ENCODE assay signal across 8 mouse cellular contexts in the genomic region with DNA sequence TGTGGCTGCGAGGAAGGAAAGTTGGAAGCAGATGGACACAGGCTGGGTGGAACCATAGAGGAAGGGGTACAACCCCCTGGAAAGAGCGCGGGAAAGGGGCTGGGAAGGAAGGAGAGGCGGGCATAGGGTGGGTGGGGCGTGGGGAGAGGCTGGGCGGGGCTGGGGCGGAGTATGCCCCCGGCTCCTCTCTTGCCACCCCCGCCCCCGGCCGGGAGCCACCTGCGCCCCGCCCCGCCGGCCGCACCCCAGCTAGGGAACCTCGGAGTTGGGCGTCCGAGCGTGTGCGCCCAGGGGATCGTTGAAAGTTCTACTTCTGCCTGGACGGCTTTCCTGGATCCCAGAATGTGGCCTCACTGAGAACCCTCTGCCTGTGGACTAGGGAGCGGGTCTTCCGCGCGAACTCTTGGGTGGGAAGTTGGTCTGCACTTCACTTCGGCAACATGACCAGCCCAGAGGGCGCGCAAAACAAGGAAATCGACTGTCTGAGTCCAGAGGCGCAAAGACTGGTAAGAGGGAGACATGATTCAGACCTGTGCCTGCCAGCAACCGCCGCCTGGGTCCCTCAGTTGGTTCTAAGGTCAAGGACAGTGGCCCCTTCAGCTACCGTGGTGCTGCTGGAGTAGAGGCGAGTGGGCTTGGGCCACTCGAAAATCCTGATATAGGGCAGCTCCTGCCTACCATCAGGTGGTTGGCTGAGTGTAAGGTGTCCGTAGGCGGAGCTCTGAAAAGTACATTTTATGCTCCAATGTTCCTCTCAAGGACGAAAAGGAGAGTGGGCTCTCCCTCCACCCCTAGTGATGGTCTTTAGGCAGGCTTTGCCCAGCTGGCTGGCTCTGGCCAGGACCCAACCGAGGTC. TPM values are rescaled to one million over a fixed set of nuclear protein-coding genes. Genes with fewer than 3 reads are reported as not detected.
A peak's percentile ranks its signal among the peaks of the same experiment; 100 is the strongest.
DNase-seq lines count a peak whose midpoint lies in the region; ATAC-seq lines count a peak whose summit lies in the region.

No protein-coding gene starts in this region.

- H3K9ac ChIP-seq in stomach, embryonic 15.5 days, result peak overlapping the region; percentile 51

- DNase-seq in embryo, embryonic 10 days (ENCODE audit: low spot score), result peak; percentile 60
- no peak for DNase-seq in embryo, embryonic 9.5 days (ENCODE audit: extremely low spot score)
- DNase-seq in heart, postnatal 10 days, result peak; percentile 67 to 71
- peak; percentile 83 to 91 for DNase-seq in kidney, postnatal 36 days
- DNase-seq in layer of hippocampus, adult 9-10 months (ENCODE audit: low spot score), result no peak

- peak overlapping the region; percentile 90 for H3K27ac ChIP-seq in stomach, embryonic 15.5 days

- peak overlapping the region; percentile 61 for H3K4me3 ChIP-seq in stomach, embryonic 15.5 days (replicated peaks)

- peak overlapping the region; percentile 81 for H3K4me2 ChIP-seq in stomach, embryonic 15.5 days

- no peaks in the 10 kb centered on the region for H3K36me3 ChIP-seq in stomach, embryonic 15.5 days

- ATAC-seq in erythroblast, adult 5-6 weeks (replicated peaks; ENCODE audit: low FRiP score, poor library complexity, severe bottlenecking), result 0 out of 2 replicates have a peak, but pooled peaks have one; percentile 14
- peak; percentile 37 for ATAC-seq in megakaryocyte-erythroid progenitor cell, adult 5-6 weeks (replicated peaks; ENCODE audit: low FRiP score, low TSS enrichment, poor library complexity, severe bottlenecking)
- peak; percentile 78 for ATAC-seq in stomach, embryonic 15.5 days (ENCODE audit: insufficient read depth, low FRiP score, low read depth)

- no peaks in the 10 kb centered on the region for H3K27me3 ChIP-seq in stomach, embryonic 15.5 days (replicated peaks)

- H3K9me3 ChIP-seq in stomach, embryonic 15.5 days, result no peaks in the 10 kb centered on the region

- intact Hi-C loops in heart, postnatal 10 days (cut with DNase I), result loop anchor here (5.0 kb wide), 1 partner anchor 51 kb away; no protein-coding TSS in a partner anchor

- WGBS in stomach, embryonic 15.5 days, result 4% methylated on average over 23 of the region's 41 CpGs

- peaks cover 48% of the 10 kb centered on the region for H3K4me1 ChIP-seq in stomach, embryonic 15.5 days

RNA-seq across cellular contexts. Expression of gene Lrrfip1, which starts 54.9 kb away (rescaled TPM):
- 16.9 and 26.1 TPM in 2 replicates for total RNA-seq in erythroblast, adult 5-6 weeks (2015; ENCODE audit: low replicate concordance)
- total RNA-seq in erythroblast, adult 5-6 weeks (2017; ENCODE audit: low replicate concordance), result 28.5 and 33.3 TPM in 2 replicates
- total RNA-seq in heart, postnatal 10 days (2021), result 100 to 1,000 TPM; 172 to 186 TPM
- 29.4 and 35.8 TPM in 2 replicates for total RNA-seq in megakaryocyte-erythroid progenitor cell, adult 5-6 weeks (2014; fragmentation: Nextera tagmentation)
- total RNA-seq in megakaryocyte-erythroid progenitor cell, adult 5-6 weeks (2017), result 42.4 and 70.7 TPM in 2 replicates
- polyA plus RNA-seq in stomach, embryonic 15.5 days (2015; fragmentation: Nextera tagmentation; extraction: Ambion mirVana), result 64.9 and 65.4 TPM in 2 replicates

Comparison
In these comparisons a context has a peak if more than half of its experiments do, and no peak if none do; other contexts are left out.
1. DNase-seq: peak in embryo, embryonic 10 days (single experiment), heart, postnatal 10 days (2 of 2) and kidney, postnatal 36 days (2 of 2); none in embryo, embryonic 9.5 days (single experiment) and layer of hippocampus, adult 9-10 months (single experiment).
2. ATAC-seq: peak in every context shown above with its lines; median percentile 78 in stomach, embryonic 15.5 days; 37 in megakaryocyte-erythroid progenitor cell, adult 5-6 weeks; 14 in erythroblast, adult 5-6 weeks.